12 mouse cellular contexts compared by ENCODE assay signal in the genomic region with DNA sequence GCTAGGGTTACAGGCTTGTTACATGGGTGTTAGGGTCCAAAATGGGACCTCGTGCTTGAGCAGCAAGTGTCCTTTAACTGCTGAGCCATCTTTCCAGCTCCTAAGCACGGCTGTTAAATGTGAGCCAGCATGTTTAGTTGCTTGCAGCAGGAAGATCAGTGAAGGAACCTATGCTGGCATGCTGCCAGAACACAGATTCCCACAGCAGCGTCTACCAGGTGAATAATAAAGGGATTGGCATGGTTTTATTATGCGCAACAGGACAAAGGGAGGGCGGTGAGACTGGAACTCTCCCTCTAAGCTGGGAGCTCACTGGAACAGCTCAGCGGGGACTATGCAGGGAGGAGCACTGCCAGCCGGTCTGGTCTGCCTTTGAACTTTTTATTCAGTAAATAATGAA. TPM values are rescaled to one million over a fixed set of nuclear protein-coding genes. Genes with fewer than 3 reads are reported as not detected.
DNase-seq lines count a peak whose midpoint lies in the region; ATAC-seq and TF ChIP-seq lines count a peak whose summit lies in the region.
"Had no signal": no experiment of that assay in that cellular context is flagged by ENCODE, and none has a peak within 500 bp of the region (broad histone marks: within the 10 kb centered on the region; RNA-seq: fewer than 3 reads in every experiment).

No protein-coding gene starts in this region.

- WGBS in hindbrain, embryonic 13.5 days = 21% methylated on average over 7 of the region's 7 CpGs
- 21% methylated on average over 7 of the region's 7 CpGs for WGBS in hindbrain, embryonic 12.5 days
- 7% methylated on average over 7 of the region's 7 CpGs for WGBS in forebrain, embryonic 14.5 days
- WGBS in midbrain, embryonic 13.5 days = 10% methylated on average over 7 of the region's 7 CpGs
- 42% methylated on average over 7 of the region's 7 CpGs for WGBS in lung, adult 2 months

- DNase-seq in ZHBTc4 (ENCODE audit: low read depth, low spot score) = peak; percentile 89
- peak; percentile 60 for DNase-seq in forebrain, embryonic 14.5 days (ENCODE audit: low spot score)
- no peak for DNase-seq in ovary, postnatal 14 days (ENCODE audit: low spot score)
- DNase-seq in adrenal gland, postnatal 10 days = no peak
- no peak for DNase-seq in lung, adult 2 months
- DNase-seq: embryo, embryonic 11 days; kidney, adult 18-20 months had no signal

- no peaks in the 10 kb centered on the region for H3K36me3 ChIP-seq in hindbrain, embryonic 13.5 days
- H3K36me3 ChIP-seq in hindbrain, embryonic 12.5 days = no peaks in the 10 kb centered on the region
- no peaks in the 10 kb centered on the region for H3K36me3 ChIP-seq in forebrain, embryonic 14.5 days (ENCODE audit: control insufficient read depth, insufficient read depth, low read length)
- no peaks in the 10 kb centered on the region for H3K36me3 ChIP-seq in midbrain, embryonic 13.5 days
- H3K36me3 ChIP-seq: heart, embryonic 12.5 days; limb, embryonic 15.5 days had no signal

- TF ChIP-seq POLR2A in lung, adult 2 months (IDR thresholded peaks at IDR 0.05; ENCODE audit: borderline replicate concordance, extremely low read depth, low read depth, low read length) = no peak

- H3K4me3 ChIP-seq in hindbrain, embryonic 13.5 days = no peak overlapping the region
- H3K4me3 ChIP-seq in hindbrain, embryonic 12.5 days = no peak overlapping the region
- H3K4me3 ChIP-seq in forebrain, embryonic 14.5 days (ENCODE audit: low read depth, low read length) = no peak overlapping the region
- H3K4me3 ChIP-seq in midbrain, embryonic 13.5 days (replicated peaks) = no peak overlapping the region
- H3K4me3 ChIP-seq in lung, adult 2 months (replicated peaks; ENCODE audit: extremely low read depth, low read depth, low read length) = no peak overlapping the region
- H3K4me3 ChIP-seq: heart, embryonic 12.5 days; limb, embryonic 15.5 days had no signal

- H3K9me3 ChIP-seq in hindbrain, embryonic 13.5 days = no peaks in the 10 kb centered on the region
- no peaks in the 10 kb centered on the region; the same call in 1 of the 2 replicates for H3K9me3 ChIP-seq in hindbrain, embryonic 12.5 days (replicated peaks)
- no peaks in the 10 kb centered on the region for H3K9me3 ChIP-seq in forebrain, embryonic 14.5 days (replicated peaks; ENCODE audit: control insufficient read depth, low read length)
- no peaks in the 10 kb centered on the region for H3K9me3 ChIP-seq in midbrain, embryonic 13.5 days
- H3K9me3 ChIP-seq: heart, embryonic 12.5 days; limb, embryonic 15.5 days had no signal

- 0 out of 2 replicates have a peak overlapping the region, but pooled peaks have one; percentile 23 for H3K27ac ChIP-seq in hindbrain, embryonic 13.5 days
- no peak overlapping the region for H3K27ac ChIP-seq in hindbrain, embryonic 12.5 days
- no peak overlapping the region for H3K27ac ChIP-seq in forebrain, embryonic 14.5 days (ENCODE audit: low read depth, low read length)
- peak overlapping the region; percentile 32 for H3K27ac ChIP-seq in midbrain, embryonic 13.5 days
- H3K27ac ChIP-seq: limb, embryonic 15.5 days had no signal

- 0 out of 2 replicates have a peak overlapping the region, but pooled peaks have one; percentile 24 for H3K9ac ChIP-seq in hindbrain, embryonic 13.5 days
- no peak overlapping the region for H3K9ac ChIP-seq in hindbrain, embryonic 12.5 days
- H3K9ac ChIP-seq in forebrain, embryonic 14.5 days (ENCODE audit: low read length) = no peak overlapping the region
- H3K9ac ChIP-seq in midbrain, embryonic 13.5 days (replicated peaks) = no peak overlapping the region
- H3K9ac ChIP-seq: heart, embryonic 12.5 days; limb, embryonic 15.5 days had no signal

- no peak for TF ChIP-seq CTCF in lung, adult 2 months (IDR thresholded peaks at IDR 0.05; ENCODE audit: insufficient read depth, low read length)

- H3K27me3 ChIP-seq in hindbrain, embryonic 13.5 days = no peaks in the 10 kb centered on the region
- H3K27me3 ChIP-seq in hindbrain, embryonic 12.5 days = no peaks in the 10 kb centered on the region
- no peaks in the 10 kb centered on the region for H3K27me3 ChIP-seq in forebrain, embryonic 14.5 days (replicated peaks; ENCODE audit: control insufficient read depth, insufficient read depth, low read length)
- H3K27me3 ChIP-seq in midbrain, embryonic 13.5 days = no peaks in the 10 kb centered on the region
- H3K27me3 ChIP-seq: limb, embryonic 15.5 days had no signal

- H3K4me2 ChIP-seq in hindbrain, embryonic 13.5 days = no peak overlapping the region
- H3K4me2 ChIP-seq in hindbrain, embryonic 12.5 days (replicated peaks) = no peak overlapping the region
- H3K4me2 ChIP-seq in forebrain, embryonic 14.5 days (ENCODE audit: low read length) = no peak overlapping the region
- no peak overlapping the region for H3K4me2 ChIP-seq in midbrain, embryonic 13.5 days (replicated peaks)
- H3K4me2 ChIP-seq: heart, embryonic 12.5 days; limb, embryonic 15.5 days had no signal

- peak; percentile 79; the same call in 1 of the 2 replicates for ATAC-seq in hindbrain, embryonic 13.5 days (ENCODE audit: low FRiP score)
- ATAC-seq in hindbrain, embryonic 12.5 days (ENCODE audit: low FRiP score) = no peak
- ATAC-seq in forebrain, embryonic 14.5 days = peak; percentile 64; the same call in 1 of the 2 replicates
- ATAC-seq in midbrain, embryonic 13.5 days = peak; percentile 71; the same call in 1 of the 2 replicates

- peaks cover 14% of the 10 kb centered on the region for H3K4me1 ChIP-seq in hindbrain, embryonic 13.5 days (replicated peaks)
- H3K4me1 ChIP-seq in hindbrain, embryonic 12.5 days = peaks cover 17% of the 10 kb centered on the region
- peaks cover 14% of the 10 kb centered on the region for H3K4me1 ChIP-seq in forebrain, embryonic 14.5 days (ENCODE audit: control insufficient read depth, insufficient read depth, low read length)
- H3K4me1 ChIP-seq in midbrain, embryonic 13.5 days (replicated peaks) = peaks cover 44% of the 10 kb centered on the region
- H3K4me1 ChIP-seq in lung, adult 2 months (ENCODE audit: control insufficient read depth, insufficient read depth, low read length) = no peaks in the 10 kb centered on the region
- H3K4me1 ChIP-seq: heart, embryonic 12.5 days had no signal

RNA-seq across cellular contexts. Expression of a gene that starts 35.2 kb away (rescaled TPM):
- polyA plus RNA-seq in hindbrain, embryonic 13.5 days (2015; fragmentation: Nextera tagmentation; extraction: Ambion mirVana) = 37.5 and 42.3 TPM in 2 replicates
- 44.8 and 48.9 TPM in 2 replicates for polyA plus RNA-seq in hindbrain, embryonic 12.5 days (2016; fragmentation: Nextera tagmentation; extraction: Ambion mirVana)
- 31.4 and 46.7 TPM in 2 replicates for polyA plus RNA-seq in forebrain, embryonic 14.5 days (2014; fragmentation: Nextera tagmentation; extraction: Ambion mirVana)
- polyA plus RNA-seq in midbrain, embryonic 13.5 days (2015; fragmentation: Nextera tagmentation; extraction: Ambion mirVana) = 49.8 and 53.5 TPM in 2 replicates
- 10 to 100 TPM; 13.2 to 15.8 TPM for total RNA-seq in adrenal gland, postnatal 10 days (2021)
- 1.2 and 1.6 TPM in 2 replicates for polyA plus RNA-seq in lung, adult 2 months (2012; rRNA removed)

Comparison
In these comparisons a context has a peak if more than half of its experiments do, and no peak if none do; other contexts are left out.
1. H3K27ac ChIP-seq: peak in hindbrain, embryonic 13.5 days (single experiment) and midbrain, embryonic 13.5 days (single experiment); none in hindbrain, embryonic 12.5 days (single experiment) and forebrain, embryonic 14.5 days (single experiment).
2. DNase-seq: peak in ZHBTc4 (single experiment) and forebrain, embryonic 14.5 days (single experiment); none in ovary, postnatal 14 days (single experiment), adrenal gland, postnatal 10 days (single experiment) and lung, adult 2 months (single experiment).
3. RNA of a gene that starts 35.2 kb away (polyA plus RNA-seq): 49.8 to 53.5 TPM in midbrain, embryonic 13.5 days, 44.8 to 48.9 TPM in hindbrain, embryonic 12.5 days, 37.5 to 42.3 TPM in hindbrain, embryonic 13.5 days and 31.4 to 46.7 TPM in forebrain, embryonic 14.5 days; 1.2 to 1.6 TPM in lung, adult 2 months; every median in the first group is over 10 times any median in the second.